ENCODE assay signal across 8 mouse cellular contexts in genomic region chr1:62984566-62984965, GRCm38 (mm10).
DNase-seq lines count a peak whose midpoint lies in the region; ATAC-seq and TF ChIP-seq lines count a peak whose summit lies in the region.

No protein-coding gene starts in this region.

- H3K79me2 ChIP-seq in liver, adult 2 months (ENCODE audit: control insufficient read depth, insufficient read depth, low read length) = no peaks in the 10 kb centered on the region

- DNase-seq in liver, adult 2 months (ENCODE audit: extremely low read depth, low read depth, low spot score) = peak; percentile 12
- DNase-seq in liver = no peak
- DNase-seq in heart, embryonic 10.5 days (ENCODE audit: low spot score) = no peak
- peak; percentile 63 for DNase-seq in kidney, adult 9 months
- DNase-seq in midbrain, embryonic 14.5 days = peak; percentile 64
- DNase-seq in spleen, postnatal 4 days (ENCODE audit: low spot score in 2 of 2) = peak; percentile 30 to 73

- 0 out of 2 replicates have a peak, but pooled peaks cover 2% of the 10 kb centered on the region for H3K4me1 ChIP-seq in liver, adult 2 months (ENCODE audit: control insufficient read depth, insufficient read depth, low read length)
- peaks cover 24% of the 10 kb centered on the region for H3K4me1 ChIP-seq in heart, embryonic 10.5 days
- no peaks in the 10 kb centered on the region for H3K4me1 ChIP-seq in limb, embryonic 12.5 days (replicated peaks)
- H3K4me1 ChIP-seq in midbrain, embryonic 14.5 days (ENCODE audit: control insufficient read depth, insufficient read depth, low read length) = 0 out of 2 replicates have a peak, but pooled peaks cover 5% of the 10 kb centered on the region

- no peak for TF ChIP-seq POLR2A in liver, adult 2 months (IDR thresholded peaks at IDR 0.05; ENCODE audit: extremely low read depth, insufficient read depth, low read length)

- H3K9me3 ChIP-seq in heart, embryonic 10.5 days = no peaks in the 10 kb centered on the region
- no peaks in the 10 kb centered on the region for H3K9me3 ChIP-seq in limb, embryonic 12.5 days
- H3K9me3 ChIP-seq in midbrain, embryonic 14.5 days (ENCODE audit: control insufficient read depth, low read length) = no peaks in the 10 kb centered on the region

- peak; percentile 88 for ATAC-seq in common myeloid progenitor, adult 5-6 weeks (replicated peaks; ENCODE audit: low read depth, poor library complexity, severe bottlenecking)
- ATAC-seq in limb, embryonic 12.5 days (ENCODE audit: insufficient number of reproducible peaks, insufficient read depth, low FRiP score, low TSS enrichment, low read depth) = no peak
- no peak for ATAC-seq in midbrain, embryonic 14.5 days (ENCODE audit: low FRiP score, low TSS enrichment)

- peak; percentile 80 for TF ChIP-seq CTCF in liver, adult 2 months (IDR thresholded peaks at IDR 0.05; ENCODE audit: low read depth, low read length)

- H3K27ac ChIP-seq in liver, adult 2 months (replicated peaks; ENCODE audit: insufficient read depth, low read depth, low read length) = no peak overlapping the region
- H3K27ac ChIP-seq in heart, embryonic 10.5 days = peak overlapping the region; percentile 83
- no peak overlapping the region for H3K27ac ChIP-seq in limb, embryonic 12.5 days
- no peak overlapping the region for H3K27ac ChIP-seq in midbrain, embryonic 14.5 days (replicated peaks; ENCODE audit: low read depth, low read length)

- no peaks in the 10 kb centered on the region for H3K36me3 ChIP-seq in liver, adult 2 months (ENCODE audit: control insufficient read depth, insufficient read depth, low read length)
- H3K36me3 ChIP-seq in heart, embryonic 10.5 days = no peaks in the 10 kb centered on the region
- H3K36me3 ChIP-seq in limb, embryonic 12.5 days = no peaks in the 10 kb centered on the region
- H3K36me3 ChIP-seq in midbrain, embryonic 14.5 days (ENCODE audit: control insufficient read depth, insufficient read depth, low read length) = no peaks in the 10 kb centered on the region

- no peak overlapping the region for H3K9ac ChIP-seq in liver, adult 2 months (ENCODE audit: low read depth, low read length)
- H3K9ac ChIP-seq in limb, embryonic 12.5 days (replicated peaks) = no peak overlapping the region
- no peak overlapping the region; the same call in 1 of the 2 replicates for H3K9ac ChIP-seq in midbrain, embryonic 14.5 days (replicated peaks; ENCODE audit: low read length)

- peak overlapping the region; percentile 40 for H3K4me2 ChIP-seq in limb, embryonic 12.5 days
- peak overlapping the region; percentile 47 for H3K4me2 ChIP-seq in midbrain, embryonic 14.5 days (ENCODE audit: low read length)

- WGBS in liver, adult 2 months = 43% methylated on average over 11 of the region's 11 CpGs
- WGBS in heart, embryonic 10.5 days = 25% methylated on average over 11 of the region's 11 CpGs
- 36% methylated on average over 11 of the region's 11 CpGs for WGBS in limb, embryonic 12.5 days
- WGBS in midbrain, embryonic 14.5 days = 8% methylated on average over 11 of the region's 11 CpGs

- no peak overlapping the region for H3K4me3 ChIP-seq in liver, adult 2 months (ENCODE audit: insufficient read depth, low read depth, low read length)
- H3K4me3 ChIP-seq in heart, embryonic 10.5 days = peak overlapping the region; percentile 51
- H3K4me3 ChIP-seq in limb, embryonic 12.5 days (replicated peaks) = peak overlapping the region; percentile 17; the same call in 1 of the 2 replicates
- H3K4me3 ChIP-seq in midbrain, embryonic 14.5 days (replicated peaks; ENCODE audit: low read depth, low read length) = peak overlapping the region; percentile 19; the same call in 1 of the 2 replicates

- H3K27me3 ChIP-seq in liver, adult 2 months (ENCODE audit: control insufficient read depth, insufficient read depth, low read length) = no peaks in the 10 kb centered on the region
- H3K27me3 ChIP-seq in heart, embryonic 10.5 days (ENCODE audit: insufficient read depth, poor library complexity, severe bottlenecking) = no peaks in the 10 kb centered on the region
- no peaks in the 10 kb centered on the region; the same call in 1 of the 2 replicates for H3K27me3 ChIP-seq in limb, embryonic 12.5 days
- H3K27me3 ChIP-seq in midbrain, embryonic 14.5 days (ENCODE audit: control insufficient read depth, insufficient read depth, low read length) = no peaks in the 10 kb centered on the region

Comparison
In these comparisons a context has a peak if more than half of its experiments do, and no peak if none do; other contexts are left out.
1. DNase-seq: peak in liver, adult 2 months (single experiment), kidney, adult 9 months (single experiment), midbrain, embryonic 14.5 days (single experiment) and spleen, postnatal 4 days (2 of 2); none in liver (single experiment) and heart, embryonic 10.5 days (single experiment).